Mouse (Mus musculus) heart, embryonic 14.5 days (tissue): ENCODE data around the gene Ptprj. TPM values are rescaled to one million over a fixed set of nuclear protein-coding genes. Genes with fewer than 3 reads are reported as not detected.

ENCODE experiments used
- ATAC-seq: fragments of 200-750 bp; cut with Nextera tagmentation; 2 replicates; pipeline ENCODE4 v1.8.0; 2017; ENCODE audit warnings: low read depth, moderate TSS enrichment; ENCODE audit not compliant: insufficient number of reproducible peaks, insufficient read depth, low FRiP score
- H3K27ac ChIP-seq, 2 experiments: fragments of 200-500 bp in 1 of 2; fragments of 300-500 bp in 1 of 2; sonication (generic) in 1 of 2; replicated peaks in 1 of 2; 2 replicates each; pipeline ENCODE4 v1.5.1; 2012 to 2014; ENCODE audit warnings: low read depth in 2 of 2, low read length in 2 of 2, control low read depth in 1 of 2, mild to moderate bottlenecking in 1 of 2, mixed read lengths in 1 of 2; ENCODE audit not compliant: control insufficient read depth in 1 of 2, insufficient read depth in 1 of 2
- H3K27me3 ChIP-seq: fragments of 300-500 bp; sonication (generic); 2 replicates; pipeline ENCODE4 v1.6.1; 2014; ENCODE audit warnings: mild to moderate bottlenecking, low read length, control low read depth; ENCODE audit not compliant: control insufficient read depth, insufficient read depth
- H3K36me3 ChIP-seq: fragments of 300-500 bp; sonication (generic); 2 replicates; pipeline ENCODE4 v1.6.1; 2014; ENCODE audit warnings: mild to moderate bottlenecking, control low read depth, low read length, mixed read lengths; ENCODE audit not compliant: control insufficient read depth, insufficient read depth
- H3K4me1 ChIP-seq, 2 experiments: fragments of 200-500 bp in 1 of 2; fragments of 300-500 bp in 1 of 2; sonication (generic) in 1 of 2; 2 replicates each; pipeline ENCODE4 v1.6.1; 2012 to 2014; ENCODE audit warnings: low read length in 2 of 2, control low read depth in 1 of 2, mixed read lengths in 1 of 2; ENCODE audit not compliant: control insufficient read depth in 2 of 2, insufficient read depth in 2 of 2
- H3K4me2 ChIP-seq: fragments of 300-500 bp; sonication (generic); 2 replicates; pipeline ENCODE4 v1.6.1; 2014; ENCODE audit warnings: mild to moderate bottlenecking, low read length
- H3K4me3 ChIP-seq, 2 experiments: fragments of 200-500 bp in 1 of 2; fragments of 300-500 bp in 1 of 2; sonication (generic) in 1 of 2; 2 replicates each; pipeline ENCODE4 v1.5.1; 2012 to 2014; ENCODE audit warnings: low read length in 2 of 2, mild to moderate bottlenecking in 2 of 2, control low read depth in 1 of 2, low read depth in 1 of 2, moderate library complexity in 1 of 2; ENCODE audit not compliant: control insufficient read depth in 1 of 2, insufficient read depth in 1 of 2
- H3K9ac ChIP-seq: fragments of 300-500 bp; sonication (generic); 2 replicates; pipeline ENCODE4 v1.6.1; 2014; ENCODE audit warnings: mild to moderate bottlenecking, low read length
- H3K9me3 ChIP-seq: fragments of 300-500 bp; sonication (generic); 2 replicates; pipeline ENCODE4 v1.6.1; 2016; ENCODE audit warnings: low read length, control low read depth; ENCODE audit not compliant: control insufficient read depth
- WGBS: fragments of 180-500 bp; shearing (Covaris S2); extraction: QIAGEN DNeasy Blood & Tissue Kit; methylation state at CpG from one replicate; pipeline ENCODE4 v1.1.7; 2014; 5-methylcytosine and 5-hydroxymethylcytosine counted together
- polyA plus RNA-seq: library from polyadenylated mRNA; unstranded; fragments of >200 nt; fragmentation: Nextera tagmentation; extraction: Ambion mirVana; gene quantifications from 2 replicates; pipeline ENCODE4 v1.2.1, GENCODE M21; 2014

The Ptprj gene
- polyA plus RNA-seq, 1 experiment from 2014 or later = 1.5 TPM

DNA sequence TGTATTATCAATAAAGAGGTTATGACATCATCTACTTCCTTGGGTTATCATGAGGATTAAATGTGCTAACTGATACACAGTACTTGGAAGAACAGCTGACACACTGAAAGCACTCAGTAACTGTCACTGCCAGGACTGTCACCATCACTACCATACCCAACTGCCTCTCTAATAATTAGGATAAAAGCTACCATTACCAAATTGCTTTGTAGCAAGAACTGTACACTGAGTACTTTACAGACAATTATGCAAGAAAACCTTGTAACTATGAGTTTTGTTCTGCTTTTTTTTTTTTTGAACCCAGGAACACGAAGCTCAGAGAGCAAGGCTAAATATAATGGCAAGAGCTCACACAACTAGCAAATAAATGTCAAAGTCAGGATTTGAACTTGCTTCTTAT is 58.5 kb downstream of the Ptprj start:
- Histone ChIP-seq H3K4me3 (no peak overlapping the region), H3K36me3 (no peaks in the 10 kb centered on the region), H3K9ac (no peak overlapping the region), H3K27me3 (no peaks in the 10 kb centered on the region), H3K27ac (no peak overlapping the region), H3K4me1 (no peaks in the 10 kb centered on the region; a peak in 1 of 4 replicates), H3K9me3 (no peaks in the 10 kb centered on the region), H3K4me2 (no peak overlapping the region)
- 78% methylated on average over 1 of the region's 1 CpGs for WGBS
- ATAC-seq = no peak

DNA sequence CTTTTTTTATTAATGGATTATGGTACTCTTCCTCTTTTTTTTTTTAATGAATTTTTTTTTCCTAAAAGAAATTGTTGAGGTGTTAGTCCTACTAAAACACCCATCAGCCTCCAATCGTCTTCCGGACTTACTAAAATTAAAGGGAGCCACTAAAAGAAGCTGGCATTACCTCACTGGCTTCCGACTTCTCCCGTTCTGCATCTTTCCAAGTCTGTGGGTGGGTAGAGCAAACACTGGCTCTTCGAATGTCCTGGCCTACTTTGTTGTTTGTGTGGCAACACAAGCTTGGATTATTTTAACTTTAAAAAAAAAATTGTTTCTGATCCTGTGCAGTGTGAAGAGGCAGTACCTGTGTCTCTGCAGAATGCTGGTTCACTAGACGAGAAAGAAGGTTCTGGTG is 62.2 kb downstream of the Ptprj start:
- Histone ChIP-seq H3K4me1 (no peaks in the 10 kb centered on the region; a peak in 1 of 4 replicates), H3K9me3 (no peaks in the 10 kb centered on the region), H3K4me2 (no peak overlapping the region), H3K36me3 (no peaks in the 10 kb centered on the region), H3K9ac (no peak overlapping the region), H3K27ac (no peak overlapping the region), H3K4me3 (no peak overlapping the region), H3K27me3 (no peaks in the 10 kb centered on the region)
- no peak for ATAC-seq
- WGBS = 86% methylated on average over 6 of the region's 6 CpGs

DNA sequence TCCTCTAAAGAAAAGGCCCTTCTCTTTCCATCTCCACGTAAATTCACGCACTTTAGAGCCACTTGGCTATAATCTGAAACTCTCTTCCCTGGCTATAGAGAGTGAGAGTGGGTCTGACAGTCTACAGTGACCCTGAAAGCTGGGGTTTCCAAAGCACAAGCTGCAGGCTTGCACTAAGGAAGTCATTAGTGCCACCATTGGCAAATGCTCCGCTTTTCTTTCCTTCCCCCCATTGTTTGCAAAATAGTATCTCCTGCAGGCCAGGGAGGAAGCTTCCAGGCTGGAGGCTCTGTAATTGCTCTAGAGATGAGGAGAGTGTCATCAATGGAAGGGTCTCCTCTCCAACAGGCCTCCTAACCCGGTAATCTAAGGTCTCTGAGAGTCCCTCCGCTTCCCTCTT is 65.5 kb downstream of the Ptprj start:
- no peaks in the 10 kb centered on the region for H3K36me3 ChIP-seq
- H3K4me1 ChIP-seq = no peaks in the 10 kb centered on the region; a peak in 1 of 4 replicates
- 67% methylated on average over 5 of the region's 5 CpGs for WGBS
- no peak overlapping the region for H3K9ac ChIP-seq
- no peaks in the 10 kb centered on the region for H3K9me3 ChIP-seq
- H3K4me2 ChIP-seq = no peak overlapping the region
- no peak overlapping the region for H3K4me3 ChIP-seq
- no peak overlapping the region for H3K27ac ChIP-seq
- ATAC-seq = no peak
- no peaks in the 10 kb centered on the region for H3K27me3 ChIP-seq

DNA sequence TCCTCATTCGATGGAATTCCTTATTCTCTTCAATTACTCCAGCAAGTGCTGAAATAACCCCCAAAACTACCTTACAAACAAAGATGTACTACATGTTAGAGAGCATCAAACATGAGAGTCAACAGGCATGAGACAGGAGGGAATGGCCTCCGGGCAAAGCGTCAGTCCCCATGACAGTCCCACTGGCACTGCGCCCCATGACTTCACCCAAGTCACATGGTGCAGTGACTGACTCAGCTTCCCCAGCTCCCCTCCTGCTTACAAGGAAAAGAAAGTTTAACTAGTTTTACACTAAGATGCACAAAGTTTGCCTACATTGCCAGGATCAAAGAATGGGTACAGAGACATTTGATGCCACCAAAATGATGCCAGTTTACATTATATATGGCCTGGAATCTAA is 71.2 kb downstream of the Ptprj start:
- H3K4me2 ChIP-seq = no peak overlapping the region
- no peak overlapping the region for H3K4me3 ChIP-seq
- peaks cover 0 to 5% of the 10 kb centered on the region in 2 experiments; a peak in 1 of 4 replicates for H3K4me1 ChIP-seq
- 83% methylated on average over 4 of the region's 4 CpGs for WGBS
- H3K27ac ChIP-seq = no peak overlapping the region
- H3K9ac ChIP-seq = no peak overlapping the region
- no peaks in the 10 kb centered on the region for H3K9me3 ChIP-seq
- ATAC-seq = no peak
- no peaks in the 10 kb centered on the region for H3K36me3 ChIP-seq
- H3K27me3 ChIP-seq = no peaks in the 10 kb centered on the region

- 66% methylated on average over 3 of the region's 3 CpGs for WGBS
- Histone ChIP-seq H3K27me3 (no peaks in the 10 kb centered on the region), H3K9ac (no peak overlapping the region), H3K4me2 (no peak overlapping the region), H3K4me1 (peaks cover 0 to 5% of the 10 kb centered on the region in 2 experiments; a peak in 1 of 4 replicates), H3K9me3 (no peaks in the 10 kb centered on the region), H3K4me3 (no peak overlapping the region), H3K27ac (no peak overlapping the region), H3K36me3 (no peaks in the 10 kb centered on the region)
- ATAC-seq = no peak
Observed at GRCm38 (mm10) chr2:90506143-90506542, 74.3 kb downstream of the Ptprj start.

- Histone ChIP-seq H3K4me2 (no peak overlapping the region), H3K9ac (no peak overlapping the region), H3K27me3 (no peaks in the 10 kb centered on the region), H3K4me1 (peaks cover 0 to 5% of the 10 kb centered on the region in 2 experiments; a peak in 1 of 4 replicates), H3K9me3 (no peaks in the 10 kb centered on the region), H3K27ac (no peak overlapping the region), H3K4me3 (no peak overlapping the region), H3K36me3 (no peaks in the 10 kb centered on the region)
- ATAC-seq = no peak
- WGBS = 53% methylated on average over 6 of the region's 6 CpGs
Observed at GRCm38 (mm10) chr2:90504731-90505171, 75.7 kb downstream of the Ptprj start.

GRCm38 (mm10) chr2:90503182-90503833 is 77.1 kb downstream of the Ptprj start:
- ATAC-seq = no peak
- no peak overlapping the region for H3K27ac ChIP-seq
- 74% methylated on average over 3 of the region's 3 CpGs for WGBS

DNA sequence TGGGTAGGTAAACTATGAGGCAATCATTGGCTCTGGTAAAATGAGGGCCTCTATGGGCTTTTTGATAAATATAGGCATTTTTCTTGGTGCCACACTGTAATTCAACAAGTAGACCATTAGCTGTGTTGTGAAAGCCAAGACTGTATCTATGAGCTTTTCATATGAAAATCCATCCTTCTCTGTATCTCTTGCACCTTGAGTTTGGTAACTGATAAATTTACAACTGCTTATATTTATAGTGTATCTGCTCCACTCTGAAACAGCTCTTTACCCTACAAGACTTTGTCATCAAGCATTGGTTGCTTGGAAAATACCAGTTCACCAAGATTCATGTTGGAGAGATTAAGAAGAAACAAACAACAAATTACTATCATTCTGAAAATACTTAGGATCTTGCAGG is 77.7 kb downstream of the Ptprj start:
- no peak overlapping the region for H3K9ac ChIP-seq
- no peak overlapping the region for H3K4me2 ChIP-seq
- H3K9me3 ChIP-seq = no peaks in the 10 kb centered on the region
- no peaks in the 10 kb centered on the region for H3K36me3 ChIP-seq
- H3K27me3 ChIP-seq = no peaks in the 10 kb centered on the region
- peaks cover 0 to 5% of the 10 kb centered on the region in 2 experiments; a peak in 1 of 4 replicates for H3K4me1 ChIP-seq
- ATAC-seq = no peak
- no peak overlapping the region for H3K4me3 ChIP-seq
- H3K27ac ChIP-seq = no peak overlapping the region

More at GRCm38 (mm10) chr2:90503182-90503833, 77.1 kb downstream of the Ptprj start:
- Histone ChIP-seq H3K36me3 (no peaks in the 10 kb centered on the region), H3K9ac (no peak overlapping the region), H3K27me3 (no peaks in the 10 kb centered on the region), H3K9me3 (no peaks in the 10 kb centered on the region), H3K4me3 (no peak overlapping the region), H3K4me1 (peaks cover 0 to 5% of the 10 kb centered on the region in 2 experiments; a peak in 1 of 4 replicates), H3K4me2 (no peak overlapping the region)
